Mouse (Mus musculus) C2C12 (cell line): ENCODE results near the gene Fam222b. TPM values are rescaled to one million over a fixed set of nuclear protein-coding genes. Genes with fewer than 3 reads are reported as not detected.

Experiments
- H3K27me3 ChIP-seq: one replicate; pipeline ENCODE4 v1.6.1; 2011; ENCODE audit not compliant: control insufficient read depth, insufficient read depth, insufficient read length
- H3K36me3 ChIP-seq: one replicate; pipeline ENCODE4 v1.6.1; 2011; ENCODE audit not compliant: control insufficient read depth, insufficient read depth
- H3K4me3 ChIP-seq: one replicate; pipeline ENCODE4 v1.5.1; 2011; ENCODE audit warnings: mild to moderate bottlenecking, control low read depth; ENCODE audit not compliant: poor library complexity, insufficient read depth, severe bottlenecking
- H3K79me2 ChIP-seq: one replicate; pipeline ENCODE4 v1.6.1; 2011; ENCODE audit not compliant: control insufficient read depth, insufficient read depth
- H3K79me3 ChIP-seq: one replicate; pipeline ENCODE4 v1.6.1; 2011; ENCODE audit warnings: low read depth, control low read depth
- H3ac ChIP-seq: one replicate; pipeline ENCODE3; 2011; ENCODE audit warnings: low read depth; ENCODE audit not compliant: control insufficient read depth, insufficient read length
- CEBPB ChIP-seq: IDR thresholded peaks from one replicate; pipeline ENCODE4 v1.6.1; 2011; ENCODE audit warnings: low read depth, mild to moderate bottlenecking, control low read depth, moderate library complexity
- CTCF ChIP-seq: IDR thresholded peaks from one replicate; pipeline ENCODE4 v1.5.1; 2011; ENCODE audit not compliant: control insufficient read depth, insufficient read depth, insufficient read length
- FOSL1 ChIP-seq: IDR thresholded peaks from one replicate; pipeline ENCODE4 v1.8.0; 2011; ENCODE audit warnings: mild to moderate bottlenecking, low read length; ENCODE audit not compliant: poor library complexity, insufficient read depth, severe bottlenecking
- MAX ChIP-seq: IDR thresholded peaks from one replicate; pipeline ENCODE4 v1.6.1; 2011; ENCODE audit warnings: mild to moderate bottlenecking, control low read depth
- MYOD1 ChIP-seq: IDR thresholded peaks from one replicate; pipeline ENCODE4 v1.6.1; 2011; ENCODE audit warnings: low read depth; ENCODE audit not compliant: control insufficient read depth, insufficient read length
- MYOG ChIP-seq: IDR thresholded peaks from one replicate; pipeline ENCODE4 v1.6.1; 2011; ENCODE audit not compliant: control insufficient read depth, insufficient read length; ENCODE audit errors: extremely low read depth
- USF1 ChIP-seq: IDR thresholded peaks from one replicate; pipeline ENCODE4 v1.6.1; 2011; ENCODE audit warnings: low read depth, mild to moderate bottlenecking, control low read depth, moderate library complexity
- polyA plus RNA-seq: library from polyadenylated mRNA; unstranded; fragments of >200 nt; fragmentation: generic; extraction: Trizol; gene quantifications from one replicate; pipeline ENCODE4 v1.2.1, GENCODE M21; 2012; ENCODE audit warnings: missing spikeins

The Fam222b gene
- polyA plus RNA-seq, 1 experiment, result 12.2 TPM

DNA sequence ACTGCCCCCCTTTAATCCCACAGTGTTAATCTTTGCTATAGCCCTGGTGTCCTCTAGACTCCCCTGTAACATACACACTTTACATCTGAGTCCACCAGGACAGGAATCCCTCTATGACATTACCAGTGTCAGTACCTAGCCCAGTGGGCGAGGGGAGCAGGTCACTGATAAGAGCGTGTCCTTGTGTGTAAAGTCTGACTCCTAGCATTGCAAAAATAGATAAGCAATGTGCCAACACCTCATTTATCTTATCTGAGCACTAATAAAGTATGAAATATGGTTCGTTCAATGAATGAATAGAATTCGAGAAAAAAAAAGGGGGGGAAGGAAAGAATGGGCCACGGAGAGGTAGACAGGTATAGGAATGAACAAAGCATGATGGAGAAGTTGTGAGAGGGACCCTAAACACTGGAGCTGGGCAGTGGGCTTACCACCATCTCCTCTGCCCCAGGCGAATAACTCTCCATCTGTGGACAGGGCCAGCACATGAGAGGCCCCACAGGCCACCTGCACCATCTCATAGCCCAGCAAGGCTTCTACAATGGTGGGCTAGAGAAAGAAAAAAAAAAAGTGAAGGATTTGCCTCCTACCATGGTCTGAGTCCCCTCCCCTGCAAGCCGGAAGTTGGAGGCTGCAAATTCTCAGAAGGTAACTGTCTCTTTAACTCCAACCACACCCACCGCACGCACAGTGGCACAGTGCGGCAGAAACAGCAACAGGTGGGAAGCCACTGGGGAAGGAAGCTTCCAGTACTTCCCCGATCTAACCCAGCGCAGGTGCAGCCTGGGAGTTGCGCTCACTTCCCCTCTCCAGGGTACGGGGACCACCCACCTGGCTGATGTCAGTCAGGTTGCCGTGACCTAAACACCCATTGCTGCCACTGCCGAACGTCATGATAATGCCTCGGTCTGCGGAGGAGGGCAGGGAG lies 74.3 kb downstream of the Fam222b start:
- Histone ChIP-seq H3K27me3 (no peaks in the 10 kb centered on the region), H3K79me2 (peaks cover 16% of the 10 kb centered on the region), H3K79me3 (peaks cover 14% of the 10 kb centered on the region), H3K4me3 (no peak overlapping the region), H3ac (no peak overlapping the region), H3K36me3 (peaks cover 7% of the 10 kb centered on the region)
- TF ChIP-seq CTCF (no peak), CEBPB (no peak), FOSL1 (no peak), MAX (no peak), MYOG (no peak), MYOD1 (no peak), USF1 (no peak)

DNA sequence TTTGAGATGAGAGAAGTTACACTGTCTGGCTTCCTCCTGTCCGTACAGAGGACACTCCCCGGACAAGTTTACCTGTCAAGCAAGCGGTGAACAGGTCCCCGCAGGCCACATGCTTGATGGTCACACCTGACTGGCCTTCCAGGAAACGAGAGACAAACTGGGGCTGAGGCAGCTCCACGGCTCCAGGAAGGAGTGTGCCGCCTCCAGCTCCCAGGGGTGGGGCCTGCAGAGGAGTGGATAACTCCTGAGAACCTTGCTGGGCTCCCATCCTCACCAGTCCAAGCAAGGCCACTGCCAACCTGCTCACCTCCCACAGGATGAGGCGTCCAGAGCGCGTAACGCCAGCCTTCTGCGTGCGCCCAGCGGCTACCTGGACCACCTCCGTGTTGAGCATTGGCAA lies 75.8 kb downstream of the Fam222b start:
- Histone ChIP-seq H3K27me3 (no peaks in the 10 kb centered on the region), H3K4me3 (no peak overlapping the region), H3K36me3 (peaks cover 7% of the 10 kb centered on the region), H3K79me3 (no peaks in the 10 kb centered on the region), H3K79me2 (peaks cover under 1% of the 10 kb centered on the region), H3ac (no peak overlapping the region)
- TF ChIP-seq CTCF (no peak), MYOG (no peak), CEBPB (no peak), MYOD1 (no peak), FOSL1 (no peak)

DNA sequence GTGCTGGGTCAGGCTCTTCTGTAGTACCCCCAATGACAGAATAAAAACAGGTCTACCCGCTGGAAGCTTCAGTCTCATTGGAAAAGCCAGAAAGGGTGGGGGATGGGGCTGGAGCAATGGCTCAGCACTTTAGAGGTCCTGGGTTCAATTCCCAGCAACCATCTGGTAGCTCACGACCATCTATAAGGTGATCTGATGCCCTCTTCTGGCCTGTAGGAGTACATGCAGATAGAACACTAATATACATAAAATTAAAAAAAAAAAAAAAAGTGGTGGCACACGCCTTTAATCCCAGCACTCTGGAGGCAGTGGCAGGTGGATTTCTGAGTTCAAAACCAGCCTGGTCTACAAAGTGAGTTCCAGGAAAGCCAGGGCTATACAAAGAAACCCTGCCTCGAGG lies 76.9 kb downstream of the Fam222b start:
- Histone ChIP-seq H3K4me3 (no peak overlapping the region), H3K79me2 (no peaks in the 10 kb centered on the region), H3ac (no peak overlapping the region), H3K27me3 (no peaks in the 10 kb centered on the region), H3K36me3 (peaks cover 7% of the 10 kb centered on the region), H3K79me3 (no peaks in the 10 kb centered on the region)
- TF ChIP-seq CTCF (no peak), MAX (no peak), FOSL1 (no peak), MYOG (no peak), USF1 (no peak), MYOD1 (no peak), CEBPB (no peak)

DNA sequence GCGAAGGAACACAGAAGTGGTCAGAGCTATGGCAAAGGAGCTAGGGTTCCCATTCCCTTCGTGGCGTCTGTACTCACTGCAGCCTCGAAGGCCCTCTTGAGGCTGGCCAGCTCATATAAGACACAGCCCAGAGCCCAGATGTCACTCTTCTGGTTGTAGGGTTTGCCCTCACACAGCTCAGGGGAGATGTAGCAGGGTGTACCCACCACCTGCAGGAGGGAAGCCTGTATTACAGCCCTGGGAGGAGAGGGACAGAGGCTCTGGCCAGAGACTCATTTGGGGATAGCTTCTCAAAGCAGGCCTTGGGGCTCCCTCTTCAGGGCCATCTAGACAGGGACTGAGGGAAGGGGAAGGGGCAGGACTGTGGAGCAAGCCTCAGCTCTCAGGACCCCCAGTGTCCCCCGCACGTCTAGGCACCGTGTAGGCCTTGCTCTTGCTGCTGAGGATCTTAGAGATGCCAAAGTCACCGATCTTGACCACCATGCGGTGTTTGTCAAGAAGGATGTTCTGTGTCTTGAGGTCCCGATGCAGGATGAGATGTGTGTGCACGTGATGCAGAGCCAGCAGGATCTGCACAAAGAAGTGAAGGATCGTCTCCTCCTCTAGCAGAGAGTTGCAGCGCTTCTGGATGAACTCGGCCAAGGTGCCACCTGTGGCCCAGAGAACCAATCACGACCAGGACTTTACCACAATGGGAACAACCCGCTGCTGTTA lies 77.7 kb downstream of the Fam222b start:
- no peaks in the 10 kb centered on the region for H3K27me3 ChIP-seq
- no peaks in the 10 kb centered on the region for H3K79me2 ChIP-seq
- H3K79me3 ChIP-seq, result no peaks in the 10 kb centered on the region
- no peak overlapping the region for H3K4me3 ChIP-seq
- no peak overlapping the region for H3ac ChIP-seq
- H3K36me3 ChIP-seq, result peaks cover 7% of the 10 kb centered on the region
- TF ChIP-seq MAX (no peak), MYOG (no peak), CEBPB (no peak), USF1 (no peak), CTCF (peak; percentile 6)

DNA sequence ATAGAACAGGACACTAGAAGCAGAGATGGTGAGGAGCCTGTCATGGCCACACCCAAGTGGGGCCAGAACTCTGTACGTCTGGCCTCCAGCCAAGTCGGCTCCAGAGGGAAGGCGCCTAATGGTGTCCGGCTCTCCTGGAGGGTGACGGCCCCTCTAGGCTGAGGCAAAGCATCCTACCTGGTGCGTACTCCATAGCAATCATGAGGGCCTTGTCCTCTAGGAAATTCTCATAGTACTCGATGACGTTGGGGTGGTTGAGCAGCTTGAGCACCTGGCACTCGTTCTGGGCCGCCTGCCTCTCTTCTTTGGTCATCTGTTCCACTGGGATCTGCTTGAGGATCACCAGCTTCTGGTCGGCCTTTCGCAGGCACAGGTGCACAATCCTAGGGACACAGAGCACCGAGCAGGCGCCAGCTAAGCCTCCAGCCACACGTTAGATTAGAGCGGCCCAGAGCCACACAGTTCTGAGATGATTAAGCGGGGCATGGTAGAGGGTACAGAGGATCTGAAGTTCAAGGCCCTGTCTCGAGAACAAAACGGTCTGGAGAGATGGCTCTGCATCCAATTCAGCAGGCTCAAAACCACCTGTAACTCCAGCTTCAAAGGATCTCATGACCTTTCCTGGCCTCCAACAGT lies 78.4 kb downstream of the Fam222b start:
- no peak overlapping the region for H3K4me3 ChIP-seq
- TF ChIP-seq MYOG (no peak), CTCF (no peak), USF1 (no peak), FOSL1 (no peak), MYOD1 (no peak), CEBPB (no peak), MAX (no peak)
- H3ac ChIP-seq, result no peak overlapping the region
- H3K36me3 ChIP-seq, result peaks cover 7% of the 10 kb centered on the region
- H3K79me2 ChIP-seq, result no peaks in the 10 kb centered on the region
- H3K27me3 ChIP-seq, result no peaks in the 10 kb centered on the region
- no peaks in the 10 kb centered on the region for H3K79me3 ChIP-seq
